Mouse (Mus musculus): ENCODE data around the gene Dnase1l1.

GRCm38 (mm10) chrX:74283092-74283437, 928 bp upstream of the Dnase1l1 start:
- TF ChIP-seq POLR2A (IDR thresholded peaks at IDR 0.05; ENCODE audit: extremely low read depth, insufficient read depth, low read length) = no peak
- TF ChIP-seq CTCF (IDR thresholded peaks at IDR 0.05; ENCODE audit: low read depth, low read length) = no peak

Measured in liver, adult 2 months (tissue).